8 mouse cellular contexts compared by ENCODE assay signal in the genomic region with DNA sequence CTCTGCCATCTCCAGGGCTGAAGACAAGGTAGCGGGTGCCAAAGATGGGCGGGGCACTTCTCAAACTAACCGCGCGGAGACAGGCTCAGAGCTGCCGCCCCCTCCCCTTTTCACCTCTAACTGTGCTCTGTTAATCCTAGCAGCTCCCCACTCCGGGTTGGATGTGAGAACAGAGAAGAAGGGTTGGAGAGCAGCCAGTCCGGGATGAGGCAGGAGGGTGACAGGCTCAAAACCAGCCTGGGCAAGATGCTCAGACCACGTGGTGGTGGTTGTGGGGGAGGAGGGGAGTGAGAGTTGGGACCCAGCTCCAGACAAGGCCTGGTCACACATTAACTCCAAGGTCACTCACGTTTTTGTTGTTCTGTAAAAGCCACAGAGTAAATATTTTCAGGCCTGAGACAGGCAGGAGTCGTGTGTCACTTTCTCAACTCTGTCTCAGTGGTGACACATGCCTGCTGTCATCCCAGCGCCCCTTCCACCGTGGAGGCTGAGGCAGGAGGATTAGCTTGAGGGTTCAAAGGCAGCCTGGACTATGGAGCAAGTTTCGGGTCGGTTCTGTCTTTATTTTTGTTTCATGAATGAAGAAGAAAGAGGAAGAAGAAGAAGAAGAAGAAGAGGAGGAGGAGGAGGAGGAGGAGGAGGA. TPM values are rescaled to one million over a fixed set of nuclear protein-coding genes. Genes with fewer than 3 reads are reported as not detected.
DNase-seq lines count a peak whose midpoint lies in the region; ATAC-seq and TF ChIP-seq lines count a peak whose summit lies in the region.

No protein-coding gene starts in this region.

- no peaks in the 10 kb centered on the region for H3K9me3 ChIP-seq in heart, postnatal 0 days (replicated peaks; ENCODE audit: control insufficient read depth, low read length)
- no peaks in the 10 kb centered on the region for H3K9me3 ChIP-seq in midbrain, embryonic 14.5 days (ENCODE audit: control insufficient read depth, low read length)

- no peak for TF ChIP-seq EP300 in heart, postnatal 0 days (IDR thresholded peaks at IDR 0.05; ENCODE audit: low read depth)

- peak; percentile 56 to 67 for DNase-seq in frontal cortex, postnatal 10 days (ENCODE audit: low spot score in 2 of 2)
- no peak for DNase-seq in frontal cortex, postnatal 36 days (ENCODE audit: low spot score in 2 of 2)
- DNase-seq in CD4-positive helper T cell, adult 2 months (ENCODE audit: low read depth, low spot score) = peak; percentile 60
- DNase-seq in cerebellum, postnatal 36 days = peak; percentile 49 to 53
- no peak for DNase-seq in heart, postnatal 0 days (ENCODE audit: low spot score)
- DNase-seq in kidney, postnatal 36 days = peak; percentile 92 to 94
- peak; percentile 65 for DNase-seq in midbrain, embryonic 14.5 days
- DNase-seq in thymus, postnatal 4 days = peak; percentile 53

- 22% methylated on average over 15 of the region's 15 CpGs for whole genome bisulfite sequencing in heart, postnatal 0 days
- 15% methylated on average over 15 of the region's 15 CpGs for WGBS in midbrain, embryonic 14.5 days

- H3K4me2 ChIP-seq in heart, postnatal 0 days (ENCODE audit: low read depth, low read length) = peak overlapping the region; percentile 67; the same call in 1 of the 2 replicates
- H3K4me2 ChIP-seq in midbrain, embryonic 14.5 days (ENCODE audit: low read length) = peak overlapping the region; percentile 90

- no peak for ATAC-seq in heart, postnatal 0 days (ENCODE audit: insufficient read depth, low read depth)
- no peak for ATAC-seq in midbrain, embryonic 14.5 days (ENCODE audit: low FRiP score, low TSS enrichment)

- H3K4me1 ChIP-seq in heart, postnatal 0 days (ENCODE audit: control insufficient read depth, insufficient read depth) = peaks cover 18% of the 10 kb centered on the region
- H3K4me1 ChIP-seq in midbrain, embryonic 14.5 days (ENCODE audit: control insufficient read depth, insufficient read depth, low read length) = peaks cover 12% of the 10 kb centered on the region

- peak overlapping the region; percentile 88 for H3K4me3 ChIP-seq in heart, postnatal 0 days (ENCODE audit: low read depth, low read length)
- peak overlapping the region; percentile 82 for H3K4me3 ChIP-seq in midbrain, embryonic 14.5 days (replicated peaks; ENCODE audit: low read depth, low read length)

- H3K27me3 ChIP-seq in heart, postnatal 0 days (ENCODE audit: control insufficient read depth, insufficient read depth, low read length) = no peaks in the 10 kb centered on the region
- H3K27me3 ChIP-seq in midbrain, embryonic 14.5 days (ENCODE audit: control insufficient read depth, insufficient read depth, low read length) = peaks cover 13% of the 10 kb centered on the region; the same call in 1 of the 2 replicates

- H3K9ac ChIP-seq in heart, postnatal 0 days (replicated peaks; ENCODE audit: low read depth, low read length) = peak overlapping the region; percentile 88; the same call in 1 of the 2 replicates
- H3K9ac ChIP-seq in midbrain, embryonic 14.5 days (replicated peaks; ENCODE audit: low read length) = no peak overlapping the region; the same call in 1 of the 2 replicates

- no peak for TF ChIP-seq CTCF in heart, postnatal 0 days (IDR thresholded peaks at IDR 0.05; ENCODE audit: low read depth)

- H3K27ac ChIP-seq in heart, postnatal 0 days (ENCODE audit: low read depth) = peak overlapping the region; percentile 99
- no peak overlapping the region for H3K27ac ChIP-seq in midbrain, embryonic 14.5 days (replicated peaks; ENCODE audit: low read depth, low read length)

- H3K36me3 ChIP-seq in heart, postnatal 0 days (replicated peaks; ENCODE audit: control insufficient read depth, insufficient read depth, low read length) = no peaks in the 10 kb centered on the region
- no peaks in the 10 kb centered on the region for H3K36me3 ChIP-seq in midbrain, embryonic 14.5 days (ENCODE audit: control insufficient read depth, insufficient read depth, low read length)

RNA-seq across cellular contexts. Expression of a gene that starts 23.8 kb away (rescaled TPM):
- 24.6 and 47.6 TPM in 2 replicates for total RNA-seq in heart, postnatal 0 days (2014; rRNA removed; ENCODE audit: low replicate concordance)
- 73.7 and 77.9 TPM in 2 replicates for polyA plus RNA-seq in heart, postnatal 0 days (2015; fragmentation: Nextera tagmentation; extraction: Ambion mirVana)
- polyA plus RNA-seq in midbrain, embryonic 14.5 days (2014; fragmentation: Nextera tagmentation; extraction: Ambion mirVana) = 11.2 and 13.7 TPM in 2 replicates

RNA-seq across cellular contexts. Expression of a gene that starts 38.8 kb away (rescaled TPM):
- 6.6 and 7.8 TPM in 2 replicates for total RNA-seq in heart, postnatal 0 days (2014; rRNA removed; ENCODE audit: low replicate concordance)
- polyA plus RNA-seq in heart, postnatal 0 days (2015; fragmentation: Nextera tagmentation; extraction: Ambion mirVana) = 3.3 and 3.8 TPM in 2 replicates
- 1.0 and 1.2 TPM in 2 replicates for polyA plus RNA-seq in midbrain, embryonic 14.5 days (2014; fragmentation: Nextera tagmentation; extraction: Ambion mirVana)

RNA-seq across cellular contexts. Expression of a gene that starts 42.8 kb away (rescaled TPM):
- total RNA-seq in heart, postnatal 0 days (2014; rRNA removed; ENCODE audit: low replicate concordance) = not detected in 2 replicates
- polyA plus RNA-seq in heart, postnatal 0 days (2015; fragmentation: Nextera tagmentation; extraction: Ambion mirVana) = 0.45 and 0.70 TPM in 2 replicates
- polyA plus RNA-seq in midbrain, embryonic 14.5 days (2014; fragmentation: Nextera tagmentation; extraction: Ambion mirVana) = 1.3 and 2.9 TPM in 2 replicates

RNA-seq across cellular contexts. Expression of a gene that starts 47.4 kb away (rescaled TPM):
- total RNA-seq in heart, postnatal 0 days (2014; rRNA removed; ENCODE audit: low replicate concordance) = 0.11 TPM in 1 of 2 replicates, not detected in the other
- polyA plus RNA-seq in heart, postnatal 0 days (2015; fragmentation: Nextera tagmentation; extraction: Ambion mirVana) = 0.43 and 1.1 TPM in 2 replicates
- 4.5 and 8.2 TPM in 2 replicates for polyA plus RNA-seq in midbrain, embryonic 14.5 days (2014; fragmentation: Nextera tagmentation; extraction: Ambion mirVana)

RNA-seq across cellular contexts. Expression of a gene that starts 47.4 kb away (rescaled TPM):
- total RNA-seq in heart, postnatal 0 days (2014; rRNA removed; ENCODE audit: low replicate concordance) = 123 and 139 TPM in 2 replicates
- polyA plus RNA-seq in heart, postnatal 0 days (2015; fragmentation: Nextera tagmentation; extraction: Ambion mirVana) = 75.2 and 77.6 TPM in 2 replicates
- 59.5 and 79.6 TPM in 2 replicates for polyA plus RNA-seq in midbrain, embryonic 14.5 days (2014; fragmentation: Nextera tagmentation; extraction: Ambion mirVana)

Comparison
In these comparisons a context has a peak if more than half of its experiments do, and no peak if none do; other contexts are left out.
1. DNase-seq: peak in frontal cortex, postnatal 10 days (2 of 2), CD4-positive helper T cell, adult 2 months (single experiment), cerebellum, postnatal 36 days (2 of 2), kidney, postnatal 36 days (2 of 2), midbrain, embryonic 14.5 days (single experiment) and thymus, postnatal 4 days (single experiment); none in frontal cortex, postnatal 36 days (0 of 2) and heart, postnatal 0 days (single experiment).